Mouse (Mus musculus) gastrocnemius, postnatal 4 days (tissue): ENCODE data around the gene Setmar. TPM values are rescaled to one million over a fixed set of nuclear protein-coding genes. Genes with fewer than 3 reads are reported as not detected.
"Not testable (repeated sequence)": the region's sequence is repeated elsewhere in the genome, so short reads cannot be mapped to it uniquely, and the experiment has no call there.

Experiments used
- DNase-seq, 2 experiments: peaks; one replicate each; pipeline ENCODE4 v3.0.0; 2021 to 2022; ENCODE audit warnings: low spot score in 2 of 2, mixed read lengths in 2 of 2
- long read RNA-seq, 2 experiments: library from polyadenylated mRNA; stranded (forward); transcript quantifications; one replicate each; pipeline ENCODE4 v2.0.0; 2021
- total RNA-seq, 2 experiments: library from RNA; stranded (reverse); gene quantifications; 2 replicates each; pipeline ENCODE4 v1.2.3; 2021

Gene Setmar
- 1 to 10 TPM; 2.3 to 3.1 TPM for total RNA-seq
- long read RNA-seq, experiment 1, partial matches to known transcripts = 0 of 2 reads
- long read RNA-seq, experiment 1, other reads (novel, unspliced or antisense) = 1 of 2 reads
- long read RNA-seq, experiment 2, partial matches to known transcripts = 0 of 1 reads
- long read RNA-seq, experiment 2, other reads (novel, unspliced or antisense) = 0 of 1 reads

DNA sequence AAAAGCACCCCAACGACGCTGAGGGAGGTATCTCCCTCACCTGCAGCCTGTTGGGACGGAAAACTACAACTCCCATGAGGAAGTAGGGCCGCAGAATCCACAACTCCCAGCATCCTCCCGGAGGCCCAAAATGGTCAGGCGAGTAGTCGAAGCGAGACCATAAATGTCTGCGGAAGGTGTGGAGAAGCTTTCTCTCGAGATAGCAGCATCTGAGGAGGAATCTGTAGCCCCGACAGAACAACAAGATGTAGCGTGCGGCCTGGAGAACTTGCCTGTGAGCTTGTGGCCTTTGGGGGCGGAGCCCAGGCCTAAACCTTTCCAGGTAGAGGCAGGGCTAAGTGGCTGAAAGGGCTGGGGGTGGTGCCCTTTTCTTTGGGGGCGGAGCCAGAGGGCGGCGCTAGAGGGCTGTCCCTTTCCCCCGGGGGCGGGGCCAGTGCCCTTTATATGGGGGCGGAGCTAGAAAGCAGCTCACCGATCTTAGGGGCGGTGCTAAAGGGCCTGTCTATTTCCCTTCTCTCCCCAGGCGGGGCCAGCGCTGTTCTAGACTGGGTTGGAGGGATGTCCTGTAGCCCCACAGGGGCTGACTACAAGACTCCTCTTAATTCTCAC lies at the start of gene Setmar:
Setmar (plus strand) TSS at position 128 of the 609 bp plus-strand sequence.
- DNase-seq = peak; percentile 87 to 95

DNA sequence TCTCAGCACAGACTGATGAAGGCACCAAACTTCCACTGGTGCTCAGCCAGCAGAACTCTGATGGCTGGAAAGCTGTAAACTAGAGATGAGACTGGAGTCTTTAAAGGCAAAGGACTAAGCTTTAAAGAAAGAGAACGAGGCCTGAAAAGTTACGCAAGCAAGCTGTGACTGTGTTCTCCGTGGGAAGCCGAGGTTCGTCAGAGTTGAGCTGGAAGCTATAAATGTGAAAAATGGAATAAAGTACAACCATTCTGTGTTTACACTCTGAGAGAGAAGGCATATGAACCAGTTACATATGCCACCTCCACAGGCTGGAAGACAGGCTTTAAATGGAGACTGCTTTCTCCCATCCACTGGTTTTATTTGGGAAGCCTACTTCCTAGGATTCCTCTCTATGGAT lies 43.2 kb upstream of the Setmar start:
- DNase-seq = no peak

- not testable (repeated sequence) for DNase-seq
Observed at GRCm38 (mm10) chr6:108055041-108055440, 9.8 kb upstream of the Setmar start.

GRCm38 (mm10) chr6:108055946-108056345 lies 8.9 kb upstream of the Setmar start:
- no peak for DNase-seq

GRCm38 (mm10) chr6:108057353-108057752 lies 7.5 kb upstream of the Setmar start:
- no peak for DNase-seq

DNA sequence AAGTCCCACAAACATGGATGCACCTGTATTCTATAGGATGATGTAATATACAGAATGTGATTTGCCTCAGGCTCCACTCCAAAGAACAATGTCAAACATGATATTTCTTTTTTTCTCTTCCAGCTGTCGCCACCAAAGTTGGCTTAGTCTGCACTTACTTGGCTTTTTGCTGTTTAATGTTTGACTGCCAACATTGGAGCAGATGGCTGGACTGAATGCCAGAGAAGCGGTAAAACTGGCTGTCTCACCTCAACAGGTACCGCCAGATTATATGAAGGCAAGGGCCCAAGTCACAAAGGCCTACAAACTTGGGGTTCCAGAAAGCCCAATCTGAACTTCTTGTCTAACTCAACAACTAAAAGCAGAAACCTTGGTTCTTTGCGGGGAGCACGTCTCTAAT lies 6.8 kb upstream of the Setmar start:
- DNase-seq = no peak

DNA sequence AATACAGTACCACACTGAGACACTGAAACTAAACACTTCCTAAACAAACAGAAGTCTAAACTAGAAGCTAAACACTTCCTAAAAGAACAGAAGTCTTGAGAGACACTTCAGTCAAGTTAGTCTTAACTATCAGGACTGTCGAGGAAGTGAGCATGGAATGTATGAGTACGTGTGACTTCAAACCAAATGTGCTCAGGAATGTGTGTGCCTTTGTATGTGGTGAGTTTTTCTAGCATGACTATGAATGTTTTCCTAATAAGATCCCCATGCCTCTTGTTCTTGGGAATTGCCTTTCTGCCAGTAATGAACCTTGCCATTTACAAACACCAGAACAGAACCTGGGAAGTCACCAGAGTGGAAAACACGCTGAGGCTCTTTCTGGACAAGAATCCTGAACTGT lies 3.7 kb upstream of the Setmar start:
- DNase-seq = no peak

DNA sequence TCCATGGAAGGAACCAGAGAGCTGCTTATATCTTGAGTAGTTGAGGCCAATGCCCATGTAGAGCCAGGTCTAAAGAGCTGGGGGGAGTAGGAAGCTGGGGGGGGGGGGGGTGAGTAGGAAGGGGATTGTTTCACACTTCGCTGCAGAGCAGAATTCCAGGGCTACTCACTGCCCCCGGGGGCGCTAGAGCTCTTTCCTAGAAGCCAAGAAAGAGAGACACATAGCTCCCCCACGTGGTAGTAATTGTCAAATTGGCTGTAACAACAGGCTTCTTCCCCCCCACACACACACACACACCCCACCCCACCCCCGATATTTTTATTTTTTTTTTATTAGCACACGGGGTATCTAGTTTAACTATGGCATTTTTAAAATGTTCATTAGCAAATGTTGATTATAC lies 738 bp downstream of the Setmar start:
- peak; percentile 26 to 74 for DNase-seq

DNA sequence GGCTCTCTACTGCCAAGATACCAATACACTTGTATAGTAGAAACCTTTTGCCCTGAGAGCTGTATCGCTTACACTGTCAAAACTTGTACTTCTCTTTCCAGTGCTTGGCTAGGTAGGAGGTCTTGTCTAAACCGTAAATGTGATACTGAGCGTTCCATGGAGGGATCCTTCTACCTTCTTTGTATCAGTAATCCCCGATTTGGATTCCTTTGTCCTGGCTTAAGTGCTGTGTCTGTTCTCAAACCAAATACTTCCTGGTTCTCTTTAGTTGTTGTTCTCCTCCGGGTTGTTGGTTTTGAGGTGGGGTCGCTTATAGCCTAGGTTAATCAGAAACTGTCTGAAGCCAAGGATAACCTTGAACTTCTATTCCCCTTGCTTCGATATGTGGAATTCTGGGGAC lies 6.1 kb downstream of the Setmar start:
- no peak for DNase-seq

- no peak for DNase-seq
Observed at GRCm38 (mm10) chr6:108073071-108073470, 8.2 kb downstream of the Setmar start.

- no peak for DNase-seq
Observed at GRCm38 (mm10) chr6:108073931-108074330, 9.1 kb downstream of the Setmar start.

DNA sequence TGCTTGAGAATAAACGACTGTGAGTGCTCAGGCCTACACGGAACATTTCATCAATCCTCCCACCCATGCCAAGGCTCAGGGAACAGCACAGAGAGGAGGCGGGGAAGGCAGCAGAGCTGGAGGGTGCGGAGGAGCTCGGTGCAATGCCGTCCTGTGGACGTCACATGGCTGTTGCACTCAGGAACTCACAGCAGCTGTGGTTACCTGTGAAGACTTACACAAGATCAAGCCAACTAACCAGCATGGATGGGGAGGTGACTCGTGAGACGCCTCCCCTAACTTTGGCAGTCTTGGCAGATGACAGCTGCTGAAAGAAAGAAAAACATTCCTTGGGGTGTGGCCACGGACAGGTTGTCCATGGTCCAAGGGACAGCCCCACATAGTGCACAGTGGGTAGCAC lies 9.8 kb downstream of the Setmar start:
- DNase-seq = no peak

GRCm38 (mm10) chr6:108075857-108076256 lies 11.0 kb downstream of the Setmar start:
- no peak for DNase-seq

DNA sequence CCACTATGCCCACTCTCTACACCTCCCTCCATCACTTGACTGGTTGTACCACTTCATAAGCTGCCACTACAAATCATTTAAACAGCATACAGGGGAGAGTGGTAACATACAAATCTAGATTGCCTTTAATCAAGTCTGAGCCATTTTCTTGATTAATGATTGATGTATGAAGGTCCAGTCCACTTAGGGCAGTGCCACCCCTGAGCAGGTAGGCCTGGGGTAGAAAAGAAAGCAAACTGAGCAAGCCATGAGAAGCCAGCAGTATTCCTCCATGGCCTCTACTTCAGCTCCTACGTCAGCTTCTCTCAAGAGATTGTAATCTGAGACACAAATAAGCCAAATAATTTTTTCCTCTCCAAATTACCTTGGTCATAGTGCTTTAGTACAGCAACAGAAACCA lies 26.5 kb downstream of the Setmar start:
- no peak for DNase-seq

DNA sequence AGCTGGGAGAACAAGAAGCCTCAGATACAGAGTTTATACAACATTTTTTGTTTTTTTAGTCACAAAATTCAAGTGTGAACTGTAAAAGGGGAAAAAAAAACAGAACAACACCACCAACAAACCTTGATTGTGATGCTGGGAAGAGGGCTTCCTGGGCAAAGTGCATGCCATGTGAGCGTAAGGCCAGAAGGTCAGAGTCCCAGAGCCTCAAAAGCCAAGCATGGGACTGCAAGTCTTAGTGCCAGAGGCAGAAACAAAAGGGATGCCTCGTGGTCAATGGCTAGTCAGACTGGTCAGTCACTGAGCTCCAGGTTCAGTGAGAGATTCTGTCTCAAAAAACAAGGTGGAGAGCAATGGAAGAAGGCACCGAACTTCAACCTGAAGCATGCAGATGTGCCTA lies 27.8 kb downstream of the Setmar start:
- DNase-seq = no peak

GRCm38 (mm10) chr6:108093449-108093848 lies 28.6 kb downstream of the Setmar start:
- DNase-seq = no peak

DNA sequence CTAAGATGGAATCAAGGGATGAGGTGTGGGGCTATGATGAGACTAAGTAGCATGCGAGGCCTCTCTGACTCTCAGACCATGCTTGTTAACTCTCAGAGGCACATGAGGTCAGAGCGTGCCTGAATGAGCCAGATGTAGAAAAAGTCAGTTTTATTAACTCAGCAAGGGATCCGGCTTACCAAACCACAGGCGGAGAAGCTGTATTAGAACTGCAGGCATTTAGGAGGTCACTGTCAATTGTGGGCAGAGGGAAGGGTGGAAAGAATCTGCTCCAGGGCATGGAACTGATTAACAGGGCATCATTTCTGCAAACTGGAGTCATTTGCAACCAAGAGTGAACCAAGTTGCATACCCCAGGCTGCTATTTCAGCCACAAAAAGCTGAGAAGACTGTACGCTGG lies 30.6 kb downstream of the Setmar start:
- DNase-seq = no peak

DNA sequence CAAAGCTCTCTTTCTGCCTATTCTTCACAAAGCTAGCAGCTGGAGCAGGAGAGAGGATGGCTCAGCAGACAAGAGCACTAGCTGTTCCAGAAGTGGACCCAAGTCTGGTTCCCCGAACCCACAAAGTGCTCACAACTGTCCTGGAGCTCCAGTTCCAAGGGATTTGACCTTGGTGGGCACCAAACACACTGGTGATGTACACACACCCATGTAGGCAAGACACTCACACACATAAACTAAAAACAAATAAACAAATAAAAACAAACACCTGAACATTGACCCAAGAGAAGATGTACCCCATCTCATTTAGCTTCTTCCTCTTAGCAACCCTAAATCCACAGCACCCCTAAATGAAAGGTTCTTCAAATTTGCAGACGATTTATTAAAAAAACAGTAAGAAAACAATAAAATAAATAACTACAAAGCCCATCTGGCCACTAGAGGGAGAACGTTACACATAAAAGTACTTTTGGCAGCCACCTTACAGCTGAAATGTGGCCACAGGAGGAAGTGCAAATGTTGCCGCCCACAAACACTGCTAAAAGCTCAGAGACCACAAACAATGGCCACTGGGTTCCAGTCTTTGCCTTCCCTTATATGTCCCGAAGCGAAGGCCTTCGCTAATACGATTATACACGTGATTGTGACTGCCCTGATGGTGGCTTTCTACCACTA lies 33.5 kb downstream of the Setmar start:
- DNase-seq = peak in 1 of 2 experiments; percentile 57

DNA sequence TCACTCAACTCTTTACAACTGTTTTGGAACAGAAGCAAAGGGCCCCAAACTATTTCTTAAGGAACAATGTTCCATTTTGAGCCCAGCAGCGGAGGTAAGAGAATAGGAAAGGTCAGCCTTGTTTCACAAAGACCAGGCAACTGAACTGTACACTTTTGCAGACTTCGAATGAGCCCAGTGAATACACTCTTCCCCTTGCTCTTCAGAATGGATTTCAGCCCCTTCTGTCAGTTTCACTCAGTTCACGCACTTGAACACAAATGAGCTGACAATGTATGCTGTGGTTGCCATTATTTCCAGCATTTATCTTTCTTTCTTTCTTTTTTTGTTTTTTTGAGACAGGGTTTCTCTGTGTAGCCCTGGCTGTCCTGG lies 34.0 kb downstream of the Setmar start:
- no peak for DNase-seq

GRCm38 (mm10) chr6:108101936-108102830 lies 37.3 kb downstream of the Setmar start:
- no peak for DNase-seq

DNA sequence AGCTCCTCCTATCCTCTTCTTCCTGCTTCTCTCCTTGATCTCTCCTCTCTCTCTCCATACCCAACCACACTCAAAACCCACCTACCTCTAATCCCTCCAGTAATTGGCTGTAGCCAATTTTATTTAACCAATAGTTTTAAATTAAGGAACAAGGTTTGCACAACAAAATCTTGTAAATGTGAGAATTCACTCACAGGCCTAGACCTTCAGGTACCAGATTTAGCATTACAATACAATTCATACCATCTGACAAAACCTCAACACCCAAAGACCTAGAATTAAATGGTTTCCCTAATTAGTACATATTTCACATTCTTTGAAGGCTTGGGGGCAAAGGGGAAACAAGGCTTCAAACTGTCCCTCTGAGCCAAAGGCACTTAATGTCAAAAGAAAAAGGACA lies 42.5 kb downstream of the Setmar start:
- no peak for DNase-seq

GRCm38 (mm10) chr6:108110336-108110735 lies 45.5 kb downstream of the Setmar start:
- DNase-seq = no peak
